Mouse (Mus musculus) left cerebral cortex, adult 2 months (tissue): ENCODE measurements around the gene Mup7. TPM values are rescaled to one million over a fixed set of nuclear protein-coding genes. Genes with fewer than 3 reads are reported as not detected.
"Not testable (repeated sequence)": the region's sequence is repeated elsewhere in the genome, so short reads cannot be mapped to it uniquely, and the experiment has no call there.

Experiments
- DNase-seq, 2 experiments: peaks; one replicate each; pipeline ENCODE4 v3.0.0; 2021 to 2022; ENCODE audit warnings: low spot score in 2 of 2, mixed read lengths in 1 of 2; ENCODE audit errors: extremely low spot score in 1 of 2
- H3K27ac ChIP-seq: fragments of 200-600 bp; 2 replicates; pipeline ENCODE4 v1.8.1; 2022
- H3K4me3 ChIP-seq: fragments of 200-600 bp; 2 replicates; pipeline ENCODE4 v1.8.1; 2022
- intact Hi-C: fragments of 180-260 bp; cut with DNase I; formaldehyde crosslinking; loops from one replicate; pipeline ENCODE4 v1.15.1; 2025
- long read RNA-seq, 2 experiments: library from polyadenylated mRNA; stranded (forward); transcript quantifications; one replicate each; pipeline ENCODE4 v2.0.0; 2021; ENCODE audit warnings: borderline mapping rate in 2 of 2
- total RNA-seq, 2 experiments: library from RNA; stranded (reverse); gene quantifications; 2 replicates each; pipeline ENCODE4 v1.2.3; 2021

Gene Mup7
- total RNA-seq: not detected
- long read RNA-seq, experiment 1: 0 reads
- long read RNA-seq, experiment 2: 0 reads

DNA sequence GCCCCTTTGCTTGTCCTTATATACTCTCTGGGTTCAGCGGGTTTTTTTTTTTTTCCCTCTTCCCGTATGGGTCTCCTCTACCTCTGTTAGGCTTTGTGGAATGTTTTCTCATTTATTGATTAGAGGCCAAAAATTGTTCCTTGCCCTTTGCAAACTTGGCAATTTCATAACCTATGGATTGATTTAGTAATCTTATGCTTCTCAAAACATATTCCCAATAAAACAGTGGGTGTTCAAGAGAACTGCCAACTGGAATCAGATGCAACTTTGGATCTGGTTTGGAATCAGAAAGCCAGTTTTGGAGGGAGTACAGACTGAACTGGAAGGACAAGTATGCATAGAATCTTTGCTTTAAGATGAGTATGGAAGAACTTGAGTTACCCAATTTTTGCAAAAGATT lies at the start of gene Mup7:
Gene Mup7 (minus strand): TSS at position 101 of the 400 bp plus-strand sequence.
- intact Hi-C loops, DNase-seq, H3K27ac ChIP-seq, H3K4me3 ChIP-seq: not testable (repeated sequence)

DNA sequence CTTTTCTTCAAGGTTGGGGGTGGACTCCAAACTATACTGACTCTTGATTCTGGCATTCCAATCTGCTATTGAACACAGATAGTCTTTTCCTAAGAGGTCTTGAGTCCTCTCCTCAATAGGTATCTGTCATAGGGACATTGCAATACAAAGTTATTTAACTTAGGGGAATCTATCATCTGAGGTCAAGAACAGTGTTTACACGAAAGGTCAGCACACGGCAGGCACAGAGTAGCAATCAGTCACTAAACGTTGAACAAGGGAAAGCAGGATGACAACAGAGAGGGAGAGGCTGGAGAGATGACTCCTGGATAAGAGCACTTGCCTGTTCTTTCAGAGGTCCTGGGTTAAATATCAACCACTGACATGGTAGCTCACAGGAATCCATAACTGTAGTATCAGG lies 9.6 kb upstream of the Mup7 start:
- H3K27ac ChIP-seq, intact Hi-C loops, DNase-seq, H3K4me3 ChIP-seq: not testable (repeated sequence)

DNA sequence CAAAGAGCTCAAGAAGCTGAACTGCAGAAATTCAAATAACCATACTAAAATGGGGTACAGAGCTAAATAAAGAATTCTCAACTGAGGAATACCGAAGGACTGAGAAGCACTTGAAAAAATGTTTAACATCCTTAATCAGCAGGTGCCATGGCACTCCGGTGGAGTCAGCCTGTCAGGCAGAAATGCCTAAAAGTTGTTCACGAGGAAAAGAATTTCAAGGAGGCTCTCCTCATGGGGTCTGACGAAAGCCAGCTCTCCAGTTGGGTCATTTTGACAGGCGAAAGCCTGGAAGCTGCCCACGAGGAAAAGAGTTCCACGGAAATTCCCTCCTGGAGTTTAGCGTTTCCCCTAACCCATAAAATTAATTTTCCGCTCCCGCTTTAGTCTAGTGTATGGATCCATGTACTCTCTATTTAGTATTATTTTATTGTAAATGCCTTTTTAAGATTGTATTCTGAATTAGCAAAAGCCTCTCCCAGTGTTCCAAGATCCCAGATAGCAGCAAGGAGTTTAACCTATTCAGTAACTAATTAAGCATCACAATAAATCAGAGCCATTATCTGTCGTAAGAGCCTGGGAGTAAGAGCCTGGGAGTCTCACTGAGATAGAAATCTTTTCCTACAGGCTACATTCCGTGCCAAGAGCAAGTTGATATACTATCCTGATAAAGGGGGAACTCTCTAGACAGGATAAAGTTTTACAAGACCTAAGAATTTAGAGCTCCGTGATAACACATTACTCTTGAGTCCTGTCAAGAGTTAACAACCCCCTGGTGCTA lies 40.8 kb downstream of the Mup7 start:
- H3K4me3 ChIP-seq, DNase-seq: not testable (repeated sequence)

DNA sequence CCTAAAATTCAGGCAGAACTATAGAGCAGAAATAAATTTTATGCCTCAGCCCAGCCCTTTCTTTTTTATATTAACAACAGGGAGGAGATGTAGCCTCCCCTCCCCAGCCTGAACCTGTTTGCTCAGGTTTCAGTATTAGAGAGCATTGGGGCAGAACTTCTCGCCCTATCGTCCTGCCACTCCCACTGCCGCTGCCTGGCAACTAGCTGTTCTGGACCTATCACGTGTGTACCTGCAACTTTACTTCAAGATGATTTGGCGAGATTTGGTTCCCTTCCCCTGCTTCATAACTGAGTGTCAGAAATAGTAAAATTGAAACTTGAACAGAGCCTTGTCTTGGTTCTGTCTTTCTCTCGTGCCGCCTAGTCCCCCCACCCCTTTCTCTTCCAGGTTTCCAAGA lies 50.1 kb downstream of the Mup7 start:
- DNase-seq, H3K27ac ChIP-seq, H3K4me3 ChIP-seq, intact Hi-C loops: not testable (repeated sequence)

More for the DNA sequence above, 40.8 kb downstream of the Mup7 start:
- intact Hi-C loops, H3K27ac ChIP-seq: not testable (repeated sequence)

Other genes with a start within 250 kb of the Mup7 start
- gene Slc46a2, start 155.4 kb downstream of the Mup7 start, total RNA-seq: not detected
- not detected for gene Mup4, start 109.8 kb downstream of the Mup7 start, total RNA-seq
- not detected for gene Mup6, start 106.2 kb downstream of the Mup7 start, total RNA-seq
- gene Mup2, start 83.8 kb upstream of the Mup7 start, total RNA-seq: not detected
- not detected for gene Mup8, start 152.1 kb upstream of the Mup7 start, total RNA-seq